Mouse (Mus musculus) megakaryocyte, embryonic 14.5 days (primary cell): ENCODE measurements around the gene Ccdc151.

ENCODE experiments used
- FLI1 ChIP-seq: IDR thresholded peaks from 2 replicates; pipeline ENCODE4 v1.6.1; 2012; ENCODE audit warnings: low read length, inconsistent platforms, mixed read lengths
- GATA1 ChIP-seq: IDR thresholded peaks from 3 replicates; pipeline ENCODE4 v1.6.1; 2012; ENCODE audit warnings: mixed read lengths, low read length, inconsistent platforms, borderline replicate concordance

DNA sequence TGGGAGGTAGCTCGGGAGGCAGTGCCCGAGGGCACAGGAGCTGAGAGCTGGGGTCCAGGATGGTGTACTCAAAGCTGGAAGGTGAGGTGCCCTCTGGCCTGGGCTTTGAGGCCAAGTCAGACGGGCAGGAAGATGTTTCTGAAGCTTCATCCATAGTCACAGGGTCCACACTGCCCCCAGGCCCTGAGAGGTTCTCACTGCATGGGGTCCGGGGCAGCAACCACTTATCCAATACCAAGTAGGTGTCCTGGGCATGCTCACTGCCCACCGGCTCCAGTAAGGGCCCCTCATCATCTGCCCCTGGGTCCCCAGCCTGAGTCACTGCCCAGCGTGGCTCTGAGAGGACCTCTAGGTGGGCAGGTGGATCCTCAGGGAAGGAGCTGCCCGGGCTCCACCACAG is 43.2 kb downstream of the Ccdc151 start:
- no peak for TF ChIP-seq GATA1
- no peak for TF ChIP-seq FLI1
